Mouse (Mus musculus) urinary bladder, postnatal 4 days (tissue): ENCODE data around the gene Acer3.
"Not testable (repeated sequence)": the region's sequence is repeated elsewhere in the genome, so short reads cannot be mapped to it uniquely, and the experiment has no call there.

ENCODE experiments used
- DNase-seq, 2 experiments: peaks; one replicate each; pipeline ENCODE4 v3.0.0; 2021 to 2022; ENCODE audit warnings: low spot score in 2 of 2

Gene Acer3

GRCm38 (mm10) chr7:98289585-98289984 lies 31.4 kb downstream of the Acer3 start:
- DNase-seq = no peak

DNA sequence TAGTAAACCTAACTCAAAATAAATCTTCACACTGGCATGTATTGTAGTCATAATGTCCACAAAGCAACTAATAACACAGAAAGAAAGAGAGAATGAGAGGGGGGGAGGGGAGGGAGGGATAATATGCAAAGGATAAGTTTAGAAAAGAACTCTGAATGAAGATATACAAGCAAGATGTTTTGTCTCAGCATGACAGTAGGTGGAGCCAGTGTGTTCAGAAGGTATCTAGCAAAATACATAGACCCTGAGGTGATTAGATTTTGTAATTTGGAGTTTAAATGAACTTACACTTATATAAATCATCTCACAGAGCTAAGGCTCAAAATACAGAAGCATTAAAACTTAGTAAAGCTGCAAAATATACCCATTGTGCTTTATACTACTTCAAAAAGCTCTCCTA lies 44.7 kb downstream of the Acer3 start:
- no peak for DNase-seq

GRCm38 (mm10) chr7:98268166-98268565 lies 52.8 kb downstream of the Acer3 start:
- not testable (repeated sequence) for DNase-seq

- DNase-seq = no peak
Measured at GRCm38 (mm10) chr7:98252520-98252919, 68.5 kb downstream of the Acer3 start.

GRCm38 (mm10) chr7:98236686-98237359 lies 84.2 kb downstream of the Acer3 start:
- DNase-seq = no peak

GRCm38 (mm10) chr7:98223796-98224195 lies 97.2 kb downstream of the Acer3 start:
- no peak for DNase-seq

DNA sequence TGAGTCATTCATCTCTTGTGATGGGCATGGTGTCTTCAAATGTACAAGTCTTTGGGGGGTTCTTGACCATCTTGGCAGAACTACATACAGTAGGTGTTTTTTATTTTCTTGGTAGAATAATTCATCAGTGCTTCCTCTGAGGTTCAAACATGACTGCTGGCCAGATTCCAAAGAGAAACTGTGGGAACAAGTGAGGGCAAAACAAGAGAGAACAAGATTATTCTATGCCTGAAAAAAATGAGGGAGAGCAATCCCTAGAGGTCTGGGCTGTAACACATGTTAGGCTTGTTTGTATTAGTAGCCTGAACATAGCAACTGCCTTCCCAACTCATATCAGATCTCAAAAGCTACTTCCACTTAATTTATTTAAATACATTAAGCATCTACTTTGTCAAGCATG lies 104.3 kb downstream of the Acer3 start:
- DNase-seq = no peak

GRCm38 (mm10) chr7:98202946-98203345 lies 118.1 kb downstream of the Acer3 start:
- DNase-seq = no peak

DNA sequence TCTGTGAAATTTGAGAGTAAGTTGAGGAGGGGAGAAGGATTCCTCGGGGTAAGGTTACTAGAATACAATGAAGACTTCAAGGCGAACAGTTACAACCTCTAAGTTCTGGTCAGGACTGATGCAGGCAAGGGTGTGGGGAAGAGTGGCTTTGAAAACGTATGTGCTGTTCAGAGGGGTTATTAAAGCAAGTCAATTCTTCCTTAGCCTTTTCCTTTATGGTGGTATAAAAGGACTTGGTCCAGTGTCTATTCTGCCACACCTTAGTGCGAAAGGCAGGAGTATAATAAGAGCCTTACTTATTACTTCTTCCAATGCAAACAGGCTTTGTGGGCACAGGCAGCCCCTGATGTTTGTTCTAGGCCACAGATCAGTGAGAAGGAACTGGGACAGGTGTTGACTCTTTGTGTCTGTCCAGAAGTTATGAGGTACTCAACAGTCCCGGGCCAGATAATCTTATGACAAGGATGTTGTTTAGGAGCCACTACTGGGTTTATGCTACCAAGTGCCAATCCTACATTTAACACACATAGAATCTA lies 119.4 kb downstream of the Acer3 start:
- no peak for DNase-seq

DNA sequence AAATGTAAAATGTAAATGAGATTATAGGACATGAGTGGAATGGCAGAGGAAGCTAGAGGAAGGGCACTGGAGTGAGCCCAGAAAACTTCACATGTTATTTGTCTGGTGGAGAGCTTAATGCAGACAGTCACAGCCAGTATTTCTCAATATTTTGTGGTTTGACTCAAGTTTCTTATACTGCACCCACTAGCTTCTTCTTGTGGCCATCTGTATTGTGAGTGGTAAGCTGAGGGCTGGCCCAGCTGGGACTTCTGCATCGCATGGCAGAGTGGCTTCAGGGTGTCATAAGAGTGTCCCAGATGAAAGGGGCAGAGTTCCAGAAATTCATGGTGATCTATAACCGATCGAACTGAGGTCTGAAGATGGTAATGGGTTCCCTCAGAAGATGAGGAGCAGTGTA lies 120.6 kb downstream of the Acer3 start:
- no peak for DNase-seq

DNA sequence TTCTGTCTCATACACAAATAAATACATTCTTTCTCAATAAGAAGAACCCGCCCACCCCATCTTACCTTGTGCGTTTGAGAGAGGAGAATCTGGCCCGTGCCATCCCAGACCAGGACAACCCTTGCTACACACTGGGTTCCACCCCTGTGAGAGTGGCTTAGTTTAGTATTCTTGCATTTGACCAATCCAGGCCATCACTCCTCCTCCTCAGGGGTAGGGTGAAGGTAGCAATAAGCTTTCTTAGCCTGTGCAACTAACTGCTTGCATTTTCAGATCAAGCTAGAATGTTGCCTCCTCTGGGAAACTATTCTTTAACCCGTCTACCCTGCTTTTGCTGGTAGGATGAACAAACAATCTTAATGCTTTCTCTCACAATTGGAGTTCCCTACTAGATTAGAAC lies 121.6 kb downstream of the Acer3 start, which contains the start of gene B3gnt6:
Gene B3gnt6, minus strand, starts transcription at position 101 of the 400 bp plus-strand sequence.
- DNase-seq = no peak

- no peak for DNase-seq
Measured at GRCm38 (mm10) chr7:98195151-98195801, 125.7 kb downstream of the Acer3 start.

DNA sequence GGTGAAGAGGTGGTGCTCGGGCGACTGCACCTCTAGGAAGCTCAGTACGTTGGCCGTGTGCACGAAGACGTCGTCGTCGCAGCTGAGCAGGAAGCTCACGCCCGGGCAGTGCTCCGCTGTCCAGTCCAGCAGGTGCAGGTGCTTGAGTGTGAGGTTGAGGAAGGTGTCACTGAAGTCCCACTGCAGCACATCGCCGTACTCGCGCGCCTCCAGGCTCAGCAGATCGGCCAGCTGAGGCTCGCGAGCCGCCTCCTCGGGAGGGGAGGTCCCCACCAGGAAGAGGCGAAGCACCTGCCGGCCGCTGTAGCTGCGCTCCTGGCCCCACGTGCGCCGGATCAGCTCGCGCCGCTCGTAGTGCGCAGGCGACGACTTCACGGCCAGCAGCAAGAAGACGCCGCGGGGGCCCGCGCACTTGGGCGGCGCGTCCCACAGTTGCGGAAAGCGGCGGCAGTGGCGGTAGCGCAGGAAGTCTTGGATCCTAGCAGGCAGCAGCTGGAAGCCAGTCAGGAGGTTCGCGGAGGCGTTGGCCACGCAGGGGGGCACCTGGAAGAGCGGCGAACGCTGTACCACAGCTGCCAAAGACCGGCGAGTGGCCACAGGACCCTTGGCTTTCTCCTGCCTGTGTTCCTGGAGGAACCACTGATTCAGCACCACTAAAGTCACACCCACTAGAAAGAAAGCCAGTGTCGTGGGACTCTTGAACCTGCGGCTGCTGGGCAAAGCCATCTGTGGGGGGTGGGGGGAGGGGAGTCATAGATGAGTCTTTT lies 126.8 kb downstream of the Acer3 start:
- DNase-seq = no peak

- no peak for DNase-seq
Measured at GRCm38 (mm10) chr7:98193515-98194025, 127.4 kb downstream of the Acer3 start.

- no peak for DNase-seq
Measured at GRCm38 (mm10) chr7:98191571-98192250, 129.3 kb downstream of the Acer3 start.

DNA sequence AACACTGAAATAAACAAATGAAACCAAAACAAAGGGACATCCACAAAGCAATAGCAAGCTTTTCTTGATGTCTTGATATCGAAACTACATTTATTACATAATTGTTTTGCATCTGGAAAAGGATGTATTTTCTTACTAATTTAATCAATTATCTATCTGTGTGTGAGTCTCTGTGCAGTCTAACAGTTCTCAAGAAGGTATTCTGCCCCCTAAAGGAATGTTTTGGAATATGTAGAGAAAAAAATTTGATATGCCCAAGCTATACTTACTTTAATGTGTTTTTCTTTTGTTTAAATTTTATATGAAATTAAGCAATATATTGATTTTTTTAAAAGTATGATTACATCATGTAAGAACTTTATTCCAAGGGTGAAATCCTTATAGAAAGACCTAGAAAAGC lies 130.4 kb downstream of the Acer3 start:
- no peak for DNase-seq

DNA sequence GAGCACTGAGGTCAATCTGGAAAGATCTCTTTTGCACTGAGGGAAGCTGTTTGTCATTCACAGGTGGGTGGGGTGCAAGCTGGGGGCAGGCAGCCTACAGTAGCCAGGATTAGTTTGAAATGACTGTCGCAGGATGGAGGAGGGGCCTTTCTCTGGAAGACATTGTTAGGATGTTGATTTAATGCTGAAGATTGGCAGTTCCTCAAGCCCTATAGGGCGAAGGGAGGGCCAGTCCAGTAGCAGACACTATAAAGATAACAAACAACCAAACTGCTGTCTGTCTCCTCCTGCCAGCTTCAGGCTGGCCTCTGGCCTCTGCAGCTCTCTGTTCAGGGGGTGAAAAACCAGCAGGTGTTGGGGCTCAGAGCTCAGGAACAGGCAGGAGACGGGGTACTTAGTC lies 131.3 kb downstream of the Acer3 start:
- DNase-seq = no peak

DNA sequence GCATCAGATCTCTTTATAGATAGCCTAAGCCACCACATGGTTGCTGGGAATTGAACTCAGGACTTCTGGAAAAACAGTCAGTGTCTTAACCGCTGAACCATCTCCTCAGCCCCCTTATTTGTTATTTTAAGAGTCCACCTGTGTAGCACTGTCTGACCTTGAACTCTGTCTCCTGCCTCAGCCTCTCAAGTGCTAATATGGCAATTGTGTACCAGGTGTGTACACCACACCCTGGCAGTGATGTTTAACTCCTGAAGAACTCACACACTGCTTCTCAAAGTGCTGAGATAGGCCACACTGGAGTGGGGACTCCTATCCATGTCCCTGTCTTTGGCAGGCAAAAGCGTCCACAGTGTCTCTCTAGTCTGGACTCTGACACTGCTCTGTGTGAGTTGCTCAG lies 132.3 kb downstream of the Acer3 start:
- DNase-seq = no peak

- no peak for DNase-seq
Measured at GRCm38 (mm10) chr7:98188238-98188637, 132.8 kb downstream of the Acer3 start.

DNA sequence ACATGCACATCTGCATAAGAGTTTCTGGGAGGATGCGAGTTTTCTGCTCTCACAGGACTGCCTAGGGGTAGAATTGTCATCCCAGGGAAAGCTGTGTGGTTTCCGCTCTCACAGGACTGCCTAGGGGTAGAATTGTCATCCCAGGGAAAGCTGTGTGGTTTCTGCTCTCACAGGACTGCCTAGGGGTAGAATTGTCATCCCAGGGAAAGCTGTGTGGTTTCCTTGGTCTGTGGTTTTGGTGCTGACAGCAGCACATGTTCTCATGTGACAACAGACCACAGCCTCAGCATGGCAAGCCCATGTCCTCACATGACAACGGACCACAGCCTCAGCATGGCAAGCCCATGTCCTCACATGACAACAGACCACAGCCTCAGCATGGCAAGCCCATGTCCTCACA lies 133.7 kb downstream of the Acer3 start:
- not testable (repeated sequence) for DNase-seq

- DNase-seq = no peak
Measured at GRCm38 (mm10) chr7:98186637-98187036, 134.4 kb downstream of the Acer3 start.

- no peak for DNase-seq
Measured at GRCm38 (mm10) chr7:98185326-98185725, 135.7 kb downstream of the Acer3 start.
